Mouse (Mus musculus) limb, embryonic 14.5 days (tissue): ENCODE results near the gene P4hb. TPM values are rescaled to one million over a fixed set of nuclear protein-coding genes. Genes with fewer than 3 reads are reported as not detected.

Source experiments
- ATAC-seq: fragments of 200-750 bp; cut with Nextera tagmentation; 2 replicates; pipeline ENCODE4 v1.8.0; 2017; ENCODE audit warnings: low read depth, moderate number of reproducible peaks, moderate TSS enrichment; ENCODE audit not compliant: low FRiP score
- DNase-seq: peaks from one replicate; pipeline ENCODE4 v3.0.0-alpha.2; 2015; ENCODE audit warnings: low spot score
- H3K27ac ChIP-seq: fragments of 300-500 bp; sonication (generic); replicated peaks from 2 replicates; pipeline ENCODE4 v1.5.1; 2014; ENCODE audit warnings: low read depth, mild to moderate bottlenecking, low read length, moderate library complexity, mixed read lengths
- H3K27me3 ChIP-seq: fragments of 300-500 bp; sonication (generic); 2 replicates; pipeline ENCODE4 v1.6.1; 2014; ENCODE audit warnings: low read length, mixed read lengths; ENCODE audit not compliant: control insufficient read depth, insufficient read depth
- H3K36me3 ChIP-seq: fragments of 300-500 bp; sonication (generic); 2 replicates; pipeline ENCODE4 v1.6.1; 2014; ENCODE audit warnings: mild to moderate bottlenecking, low read length, moderate library complexity, mixed read lengths; ENCODE audit not compliant: control insufficient read depth, insufficient read depth
- H3K4me1 ChIP-seq: fragments of 300-500 bp; sonication (generic); 2 replicates; pipeline ENCODE4 v1.6.1; 2014; ENCODE audit warnings: antibody characterized with exemption, low read length, mixed read lengths; ENCODE audit not compliant: control insufficient read depth, insufficient read depth
- H3K4me2 ChIP-seq: fragments of 300-500 bp; sonication (generic); replicated peaks from 2 replicates; pipeline ENCODE4 v1.6.1; 2014; ENCODE audit warnings: low read depth, mild to moderate bottlenecking, low read length, moderate library complexity; ENCODE audit not compliant: severe bottlenecking
- H3K4me3 ChIP-seq: fragments of 300-500 bp; sonication (generic); replicated peaks from 2 replicates; pipeline ENCODE4 v1.5.1; 2014; ENCODE audit warnings: low read length
- H3K9ac ChIP-seq: fragments of 300-500 bp; sonication (generic); 2 replicates; pipeline ENCODE4 v1.6.1; 2014; ENCODE audit warnings: mild to moderate bottlenecking, low read depth, low read length, moderate library complexity; ENCODE audit not compliant: severe bottlenecking
- H3K9me3 ChIP-seq: fragments of 300-500 bp; sonication (generic); 2 replicates; pipeline ENCODE4 v1.6.1; 2016; ENCODE audit warnings: low read length; ENCODE audit not compliant: control insufficient read depth
- POLR2A ChIP-seq: fragments of 200-500 bp; IDR thresholded peaks from 2 replicates; pipeline ENCODE4 v1.8.0; 2012; ENCODE audit warnings: inconsistent platforms, mild to moderate bottlenecking, moderate library complexity, borderline replicate concordance; ENCODE audit not compliant: insufficient read depth, insufficient read length; ENCODE audit errors: extremely low read depth
- WGBS: fragments of 180-500 bp; shearing (Covaris S2); extraction: QIAGEN DNeasy Blood & Tissue Kit; methylation state at CpG from one replicate; pipeline ENCODE4 v1.1.7; 2014; 5-methylcytosine and 5-hydroxymethylcytosine counted together
- polyA plus RNA-seq, 2 experiments: library from polyadenylated mRNA; depleted of rRNA in 1 of 2; stranded (reverse) in 1 of 2; unstranded in 1 of 2; fragments of >200 nt; fragmentation: Nextera tagmentation in 1 of 2; extraction: Ambion mirVana in 1 of 2; gene quantifications; 2 replicates each; pipeline versions ENCODE4 v1.2.1 to v1.2.3; 2012 to 2014

Gene P4hb
- polyA plus RNA-seq, 2 experiments: 645 to 988 TPM

- H3K4me3 ChIP-seq: peak overlapping the region; percentile 82
- 69% methylated on average over 8 of the region's 8 CpGs for WGBS
- DNase-seq: no peak
- H3K4me1 ChIP-seq: peaks cover 21% of the 10 kb centered on the region
- peak overlapping the region; percentile 93 for H3K27ac ChIP-seq
- no peak for ATAC-seq
- H3K9ac ChIP-seq: peak overlapping the region; percentile 85
- H3K9me3 ChIP-seq: no peaks in the 10 kb centered on the region
- H3K4me2 ChIP-seq: peak overlapping the region; percentile 96
- peaks cover 55% of the 10 kb centered on the region for H3K36me3 ChIP-seq
- H3K27me3 ChIP-seq: no peaks in the 10 kb centered on the region
- TF ChIP-seq POLR2A: no peak
These were observed 9.4 kb upstream of the P4hb start for GRCm38 (mm10) chr11:120582268-120582981.

GRCm38 (mm10) chr11:120581490-120582267 is 8.6 kb upstream of the P4hb start, which contains the start of gene Arhgdia:
Arhgdia (minus strand) TSS chr11:120581624.
- no peaks in the 10 kb centered on the region for H3K27me3 ChIP-seq
- peak within 1 kb of the TSS; percentile 93 for H3K27ac ChIP-seq
- peak; percentile 73 for ATAC-seq
- H3K9me3 ChIP-seq: no peaks in the 10 kb centered on the region
- TF ChIP-seq POLR2A: peak; percentile 83; the same call in 1 of the 2 replicates
- H3K4me3 ChIP-seq: peak within 1 kb of the TSS; percentile 82
- peak; percentile 77 for DNase-seq
- peaks cover 54% of the 10 kb centered on the region for H3K36me3 ChIP-seq
- peak within 1 kb of the TSS; percentile 85 for H3K9ac ChIP-seq
- H3K4me1 ChIP-seq: peaks cover 21% of the 10 kb centered on the region
- 9% methylated on average over 56 of the region's 75 CpGs for WGBS
- peak within 1 kb of the TSS; percentile 96 for H3K4me2 ChIP-seq

DNA sequence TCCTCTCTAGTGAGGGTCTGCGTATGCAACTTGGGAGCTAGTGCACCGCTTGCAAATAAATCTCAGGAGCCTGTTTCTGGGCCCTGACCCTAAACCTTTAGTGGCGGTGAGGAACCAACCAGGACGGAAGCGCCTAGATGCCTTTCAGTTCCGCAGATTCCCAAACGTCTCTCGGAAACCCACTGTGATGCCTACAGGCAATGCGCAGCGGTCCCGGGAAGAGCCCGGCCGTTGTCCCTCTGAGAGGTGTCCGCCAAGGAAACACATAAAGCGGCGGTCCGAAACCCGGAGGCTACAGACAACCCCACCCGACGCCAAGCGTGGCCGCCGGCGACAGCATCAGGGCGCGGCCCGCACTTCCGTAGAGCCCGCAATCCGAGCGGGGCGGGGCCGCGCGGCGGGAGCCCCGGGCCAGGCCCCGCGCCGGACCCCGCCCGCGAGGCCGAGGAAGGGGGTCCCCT is 7.8 kb upstream of the P4hb start:
- H3K4me3 ChIP-seq: peak overlapping the region; percentile 82

GRCm38 (mm10) chr11:120580190-120580589 is 7.1 kb upstream of the P4hb start:
- H3K36me3 ChIP-seq: peaks cover 40% of the 10 kb centered on the region
- no peak for DNase-seq

More for the DNA sequence above, 7.8 kb upstream of the P4hb start:
- peak overlapping the region; percentile 93 for H3K27ac ChIP-seq
- no peaks in the 10 kb centered on the region for H3K9me3 ChIP-seq
- peak; percentile 38 for ATAC-seq
- TF ChIP-seq POLR2A: no peak
- peak overlapping the region; percentile 96 for H3K4me2 ChIP-seq
- no peak for DNase-seq
- H3K4me1 ChIP-seq: peaks cover 21% of the 10 kb centered on the region
- 5% methylated on average over 21 of the region's 44 CpGs for WGBS
- peak overlapping the region; percentile 85 for H3K9ac ChIP-seq
- no peaks in the 10 kb centered on the region for H3K27me3 ChIP-seq
- H3K36me3 ChIP-seq: peaks cover 46% of the 10 kb centered on the region

DNA sequence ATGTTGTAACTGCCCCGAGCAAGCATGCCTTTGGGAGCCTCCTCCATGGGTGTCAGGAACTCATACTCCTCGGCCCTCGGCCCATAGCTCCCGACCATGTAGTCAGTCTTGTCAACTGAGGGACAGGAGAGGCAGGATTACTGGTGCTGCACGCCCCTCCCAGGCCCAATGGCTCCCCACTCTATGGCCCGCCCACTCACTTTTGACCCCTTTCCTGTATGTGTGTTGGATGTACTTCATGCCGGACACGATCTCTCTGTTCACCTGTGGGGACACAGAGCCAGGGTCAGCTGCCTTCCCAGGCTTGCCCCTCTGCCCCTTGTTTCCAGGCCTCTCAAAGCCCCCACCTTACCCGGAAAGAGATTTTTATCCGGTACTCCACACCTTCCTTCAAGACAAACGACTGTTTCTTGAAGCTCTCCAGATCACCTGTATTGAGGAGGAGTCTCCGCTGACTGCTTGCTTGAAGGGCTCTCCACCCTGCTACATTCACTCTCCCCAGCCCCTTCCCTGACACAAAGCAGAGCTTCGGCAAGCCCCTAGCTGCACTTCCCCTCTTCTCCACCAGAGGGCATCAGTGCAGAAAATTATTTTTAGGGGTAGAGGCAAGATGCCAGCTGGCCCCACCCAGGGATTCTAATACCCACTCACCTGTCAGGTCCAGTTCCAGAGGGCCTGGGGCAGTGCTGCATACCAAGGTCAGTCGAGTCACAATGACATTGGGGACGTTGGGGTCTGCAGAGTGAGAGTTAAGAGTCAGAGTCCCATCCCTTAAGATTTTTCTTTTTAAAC is 6.5 kb upstream of the P4hb start:
- 59% methylated on average over 15 of the region's 15 CpGs for WGBS
- no peak overlapping the region for H3K27ac ChIP-seq

More at GRCm38 (mm10) chr11:120580190-120580589, 7.1 kb upstream of the P4hb start:
- peak overlapping the region; percentile 93 for H3K27ac ChIP-seq
- no peak for TF ChIP-seq POLR2A
- H3K27me3 ChIP-seq: no peaks in the 10 kb centered on the region
- H3K4me3 ChIP-seq: peak overlapping the region; percentile 82
- peak overlapping the region; percentile 85 for H3K9ac ChIP-seq
- ATAC-seq: no peak
- 59% methylated on average over 7 of the region's 7 CpGs for WGBS
- H3K4me1 ChIP-seq: peaks cover 21% of the 10 kb centered on the region
- H3K4me2 ChIP-seq: peak overlapping the region; percentile 96
- H3K9me3 ChIP-seq: no peaks in the 10 kb centered on the region

More for the DNA sequence above, 6.5 kb upstream of the P4hb start:
- peaks cover 22% of the 10 kb centered on the region for H3K4me1 ChIP-seq
- no peaks in the 10 kb centered on the region for H3K27me3 ChIP-seq
- H3K9ac ChIP-seq: peak overlapping the region; percentile 85
- H3K9me3 ChIP-seq: no peaks in the 10 kb centered on the region
- H3K36me3 ChIP-seq: peaks cover 39% of the 10 kb centered on the region
- peak overlapping the region; percentile 82 for H3K4me3 ChIP-seq
- H3K4me2 ChIP-seq: peak overlapping the region; percentile 96
- no peak for TF ChIP-seq POLR2A
- ATAC-seq (no peak), DNase-seq (peak; percentile 73)
